Mouse (Mus musculus) erythroblast, embryonic 14.5 days (primary cell): ENCODE measurements around the gene Stat5a.

Experiments used
- GATA1 ChIP-seq: IDR thresholded peaks from 2 replicates; pipeline ENCODE4 v1.6.1; 2012; ENCODE audit warnings: low read length, inconsistent platforms, mixed read lengths
- TAL1 ChIP-seq: IDR thresholded peaks from 3 replicates; pipeline ENCODE4 v1.6.1; 2012; ENCODE audit warnings: low read length, inconsistent platforms, mixed read lengths

GRCm38 (mm10) chr11:100823543-100824313, 35.4 kb upstream of the Stat5a start:
- TF ChIP-seq GATA1 (no peak), TAL1 (no peak)
